Comparison of ENCODE assay signal across 8 mouse cellular contexts in the genomic region with DNA sequence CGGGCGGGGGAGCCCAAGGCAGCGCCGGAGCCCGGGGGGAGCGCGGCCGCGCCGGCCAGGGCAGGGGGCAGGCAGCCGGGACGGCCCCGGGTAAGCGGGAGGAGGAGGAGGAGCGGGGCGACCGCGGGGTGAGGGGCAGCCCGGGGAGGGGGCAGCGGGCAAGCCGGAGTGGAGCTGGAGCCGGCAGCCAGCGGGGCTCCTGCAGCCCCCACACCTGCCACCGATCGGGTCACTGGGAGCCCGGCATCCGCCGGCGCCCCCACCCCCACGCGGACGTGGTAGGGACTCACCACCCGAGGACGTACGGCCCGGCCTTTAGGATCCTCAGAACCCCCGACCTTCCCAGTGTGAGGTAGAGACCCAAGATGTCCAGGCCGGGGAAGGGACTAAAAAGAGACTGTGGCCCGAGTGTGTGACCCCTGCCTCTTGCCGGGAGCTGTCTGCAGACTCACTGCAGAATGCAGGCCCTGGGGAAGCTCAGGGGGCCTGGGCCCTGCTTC. TPM values are rescaled to one million over a fixed set of nuclear protein-coding genes. Genes with fewer than 3 reads are reported as not detected.
DNase-seq lines count a peak whose midpoint lies in the region; ATAC-seq lines count a peak whose summit lies in the region.

No protein-coding gene starts in this region.

- H3K27me3 ChIP-seq in heart, embryonic 16.5 days (ENCODE audit: control insufficient read depth, insufficient read depth, low read length) = peaks cover 5% of the 10 kb centered on the region
- peaks cover 40% of the 10 kb centered on the region for H3K27me3 ChIP-seq in liver, embryonic 16.5 days (ENCODE audit: control insufficient read depth, insufficient read depth, low read depth, low read length)

- under 1% methylated on average over 29 of the region's 40 CpGs for WGBS in heart, embryonic 16.5 days
- 2% methylated on average over 35 of the region's 40 CpGs for WGBS in liver, embryonic 16.5 days (ENCODE audit: insufficient replicate concordance)

- 0 out of 2 replicates have a peak, but pooled peaks have one; percentile 33 for ATAC-seq in heart, embryonic 16.5 days (replicated peaks; ENCODE audit: extremely low read depth, insufficient read depth, low FRiP score)
- ATAC-seq in liver, embryonic 16.5 days (ENCODE audit: low read depth) = no peak

- peak; percentile 19 for DNase-seq in adrenal gland, postnatal 10 days
- DNase-seq in adrenal gland, postnatal 4 days (ENCODE audit: low spot score in 2 of 2) = no peak
- peak; percentile 34 for DNase-seq in right cerebral cortex, postnatal 25 days
- DNase-seq in right cerebral cortex, adult 18-20 months = no peak
- no peak for DNase-seq in spleen, adult 18-20 months
- DNase-seq in spleen, postnatal 10 days (ENCODE audit: low spot score in 2 of 2) = no peak

- H3K4me2 ChIP-seq in heart, embryonic 16.5 days (ENCODE audit: low read depth, low read length) = peak overlapping the region; percentile 88
- H3K4me2 ChIP-seq in liver, embryonic 16.5 days (ENCODE audit: low read depth, low read length) = peak overlapping the region; percentile 64

- H3K9ac ChIP-seq in heart, embryonic 16.5 days (ENCODE audit: low read length) = peak overlapping the region; percentile 86
- H3K9ac ChIP-seq in liver, embryonic 16.5 days (ENCODE audit: low read depth, low read length) = peak overlapping the region; percentile 26; the same call in 1 of the 2 replicates

- peaks cover 10% of the 10 kb centered on the region; the same call in 1 of the 2 replicates for H3K4me1 ChIP-seq in heart, embryonic 16.5 days (ENCODE audit: control insufficient read depth, insufficient read depth, low read length)
- no peaks in the 10 kb centered on the region for H3K4me1 ChIP-seq in liver, embryonic 16.5 days (ENCODE audit: control insufficient read depth, low read depth, low read length)

- no peaks in the 10 kb centered on the region for H3K36me3 ChIP-seq in heart, embryonic 16.5 days (ENCODE audit: control insufficient read depth, insufficient read depth)
- no peaks in the 10 kb centered on the region for H3K36me3 ChIP-seq in liver, embryonic 16.5 days (ENCODE audit: control insufficient read depth, insufficient read depth)

- no peaks in the 10 kb centered on the region for H3K9me3 ChIP-seq in heart, embryonic 16.5 days (replicated peaks; ENCODE audit: control insufficient read depth, low read length)
- no peaks in the 10 kb centered on the region for H3K9me3 ChIP-seq in liver, embryonic 16.5 days (replicated peaks; ENCODE audit: control insufficient read depth, low read length)

- H3K4me3 ChIP-seq in heart, embryonic 16.5 days (ENCODE audit: low read length) = peak overlapping the region; percentile 79
- H3K4me3 ChIP-seq in liver, embryonic 16.5 days (ENCODE audit: low read depth, low read length) = peak overlapping the region; percentile 57

- peak overlapping the region; percentile 32; the same call in 1 of the 2 replicates for H3K27ac ChIP-seq in heart, embryonic 16.5 days (ENCODE audit: low read length)
- H3K27ac ChIP-seq in liver, embryonic 16.5 days (ENCODE audit: low read length) = no peak overlapping the region

RNA-seq across cellular contexts. Expression of gene Rasl10b, which starts 0.9 kb away (rescaled TPM):
- total RNA-seq in adrenal gland, postnatal 10 days (2021) = 1 to 10 TPM; 8.5 to 9.1 TPM
- 10 to 100 TPM; 10.8 to 11.4 TPM for total RNA-seq in adrenal gland, postnatal 4 days (2021)
- polyA plus RNA-seq in heart, embryonic 16.5 days (2015; fragmentation: Nextera tagmentation; extraction: Ambion mirVana) = 5.7 and 9.1 TPM in 2 replicates
- polyA plus RNA-seq in liver, embryonic 16.5 days (2015; fragmentation: Nextera tagmentation; extraction: Ambion mirVana) = 0.02 and 0.07 TPM in 2 replicates

RNA-seq across cellular contexts. Expression of gene Gas2l2, which starts 19.4 kb away (rescaled TPM):
- total RNA-seq in adrenal gland, postnatal 10 days (2021) = not detected
- under 1 TPM in 1 of 2 experiments, not detected in 1; 0.11 TPM for total RNA-seq in adrenal gland, postnatal 4 days (2021)
- polyA plus RNA-seq in heart, embryonic 16.5 days (2015; fragmentation: Nextera tagmentation; extraction: Ambion mirVana) = 0.11 and 0.12 TPM in 2 replicates
- not detected in 2 replicates for polyA plus RNA-seq in liver, embryonic 16.5 days (2015; fragmentation: Nextera tagmentation; extraction: Ambion mirVana)

RNA-seq across cellular contexts. Expression of gene 1700020L24Rik, which starts 27.6 kb away (rescaled TPM):
- total RNA-seq in adrenal gland, postnatal 10 days (2021) = 1 to 10 TPM in 1 of 2 experiments, under 1 TPM in 1; 0.30 to 1.4 TPM
- under 1 TPM; 0.48 to 0.56 TPM for total RNA-seq in adrenal gland, postnatal 4 days (2021)
- polyA plus RNA-seq in heart, embryonic 16.5 days (2015; fragmentation: Nextera tagmentation; extraction: Ambion mirVana) = 1.4 and 1.5 TPM in 2 replicates
- polyA plus RNA-seq in liver, embryonic 16.5 days (2015; fragmentation: Nextera tagmentation; extraction: Ambion mirVana) = 1.7 and 2.4 TPM in 2 replicates

RNA-seq across cellular contexts. Expression of gene Mmp28, which starts 53.0 kb away (rescaled TPM):
- total RNA-seq in adrenal gland, postnatal 10 days (2021) = 10 to 100 TPM in 1 of 2 experiments, 1 to 10 TPM in 1; 9.8 to 15.1 TPM
- 10 to 100 TPM; 17.5 to 18.8 TPM for total RNA-seq in adrenal gland, postnatal 4 days (2021)
- 3.5 TPM in 2 replicates for polyA plus RNA-seq in heart, embryonic 16.5 days (2015; fragmentation: Nextera tagmentation; extraction: Ambion mirVana)
- polyA plus RNA-seq in liver, embryonic 16.5 days (2015; fragmentation: Nextera tagmentation; extraction: Ambion mirVana) = 0.37 and 0.42 TPM in 2 replicates

Comparison
In these comparisons a context has a peak if more than half of its experiments do, and no peak if none do; other contexts are left out.
1. DNase-seq: peak in adrenal gland, postnatal 10 days (single experiment) and right cerebral cortex, postnatal 25 days (single experiment); none in adrenal gland, postnatal 4 days (0 of 2), right cerebral cortex, adult 18-20 months (single experiment), spleen, adult 18-20 months (0 of 2) and spleen, postnatal 10 days (0 of 2).